Mouse (Mus musculus): ENCODE data around the gene Emg1. TPM values are rescaled to one million over a fixed set of nuclear protein-coding genes. Genes with fewer than 3 reads are reported as not detected.
A peak's percentile ranks its signal among the peaks of the same experiment; 100 is the strongest.

The Emg1 gene
- polyA plus RNA-seq, 1 experiment from 2014 or later = 93.9 TPM

DNA sequence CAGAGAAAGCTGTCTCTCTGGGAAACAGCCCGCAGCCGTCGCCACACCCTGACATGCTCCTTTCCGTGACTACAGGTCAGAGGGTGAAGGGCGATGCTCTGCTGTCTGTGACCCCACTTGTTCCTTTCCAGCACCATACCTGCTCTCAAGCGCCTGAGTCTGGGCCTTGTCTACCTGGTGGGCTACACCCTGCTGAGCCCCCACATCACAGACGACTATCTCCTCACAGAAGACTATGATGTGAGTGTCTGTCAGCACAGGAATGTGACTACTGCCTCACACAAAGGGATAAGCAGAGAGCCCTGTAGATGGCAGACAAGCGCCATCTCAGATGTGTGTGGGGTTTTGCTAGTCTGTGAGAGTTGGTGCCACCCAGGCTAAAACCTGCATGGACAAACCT, 10.6 kb downstream of the Emg1 start:
- ATAC-seq (ENCODE audit: low FRiP score, low TSS enrichment) (no peak), DNase-seq (ENCODE audit: low spot score) (no peak)
- Histone ChIP-seq H3K4me3 (ENCODE audit: low read depth, low read length) (no peak overlapping the region), H3K36me3 (ENCODE audit: control insufficient read depth, insufficient read depth, low read length) (peaks cover 17% of the 10 kb centered on the region; the same call in 1 of the 2 replicates), H3K4me1 (replicated peaks; ENCODE audit: control insufficient read depth, insufficient read depth) (no peaks in the 10 kb centered on the region), H3K4me2 (replicated peaks; ENCODE audit: low read depth) (no peak overlapping the region), H3K27ac (replicated peaks) (no peak overlapping the region), H3K27me3 (ENCODE audit: control insufficient read depth, insufficient read depth, low read length) (no peaks in the 10 kb centered on the region), H3K9me3 (ENCODE audit: control insufficient read depth, low read length) (no peaks in the 10 kb centered on the region), H3K9ac (ENCODE audit: low read length) (no peak overlapping the region)
- no peak for TF ChIP-seq EP300 (optimal IDR thresholded peaks at IDR 0.05)
- peak; percentile 52 for TF ChIP-seq CTCF (IDR thresholded peaks at IDR 0.05; ENCODE audit: low read depth)
- WGBS = 66% methylated on average over 8 of the region's 8 CpGs

DNA sequence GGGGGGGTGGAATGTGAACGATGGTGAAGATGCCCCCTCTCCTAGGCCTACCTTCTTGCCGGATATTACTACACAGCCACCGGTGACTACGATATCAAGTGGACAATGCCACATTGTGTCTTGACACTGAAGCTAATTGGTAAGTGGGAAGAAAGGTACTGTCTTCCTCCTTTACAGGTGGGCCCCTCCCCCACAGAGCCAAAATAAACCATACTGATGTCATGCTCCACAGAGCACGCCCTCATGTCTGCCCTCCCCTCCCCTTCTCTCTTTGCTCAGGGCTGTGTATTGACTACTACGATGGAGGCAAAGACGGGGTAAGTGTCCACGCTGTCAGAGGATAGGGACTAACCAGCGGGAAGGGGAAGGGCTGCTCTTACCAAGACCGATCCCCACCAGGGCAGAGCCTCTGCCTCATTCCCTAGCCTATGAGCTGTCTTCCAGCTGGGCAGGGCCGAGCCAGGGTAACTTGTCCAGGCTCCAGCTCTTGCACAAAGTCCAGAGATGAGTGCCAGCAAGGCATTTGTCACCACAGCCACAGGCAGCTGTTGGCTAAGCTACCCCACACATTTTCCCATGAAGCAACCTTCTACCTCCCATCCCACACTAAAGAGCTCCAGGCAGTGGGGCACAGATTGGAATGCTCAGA, 11.9 kb downstream of the Emg1 start:
- H3K4me1 ChIP-seq (replicated peaks; ENCODE audit: control insufficient read depth, insufficient read depth) = no peaks in the 10 kb centered on the region
- 70% methylated on average over 11 of the region's 11 CpGs for WGBS
- no peak overlapping the region for H3K4me2 ChIP-seq (replicated peaks; ENCODE audit: low read depth)
- ATAC-seq (ENCODE audit: low FRiP score, low TSS enrichment) (peak; percentile 46), DNase-seq (ENCODE audit: low spot score) (peak; percentile 48)
- H3K27ac ChIP-seq (replicated peaks) = no peak overlapping the region
- peaks cover 17% of the 10 kb centered on the region; the same call in 1 of the 2 replicates for H3K36me3 ChIP-seq (ENCODE audit: control insufficient read depth, insufficient read depth, low read length)
- no peak for TF ChIP-seq CTCF (IDR thresholded peaks at IDR 0.05; ENCODE audit: low read depth)
- TF ChIP-seq EP300 (optimal IDR thresholded peaks at IDR 0.05) = no peak
- no peak overlapping the region for H3K9ac ChIP-seq (ENCODE audit: low read length)
- H3K27me3 ChIP-seq (ENCODE audit: control insufficient read depth, insufficient read depth, low read length) = no peaks in the 10 kb centered on the region
- no peak overlapping the region for H3K4me3 ChIP-seq (ENCODE audit: low read depth, low read length)
- no peaks in the 10 kb centered on the region for H3K9me3 ChIP-seq (ENCODE audit: control insufficient read depth, low read length)

DNA sequence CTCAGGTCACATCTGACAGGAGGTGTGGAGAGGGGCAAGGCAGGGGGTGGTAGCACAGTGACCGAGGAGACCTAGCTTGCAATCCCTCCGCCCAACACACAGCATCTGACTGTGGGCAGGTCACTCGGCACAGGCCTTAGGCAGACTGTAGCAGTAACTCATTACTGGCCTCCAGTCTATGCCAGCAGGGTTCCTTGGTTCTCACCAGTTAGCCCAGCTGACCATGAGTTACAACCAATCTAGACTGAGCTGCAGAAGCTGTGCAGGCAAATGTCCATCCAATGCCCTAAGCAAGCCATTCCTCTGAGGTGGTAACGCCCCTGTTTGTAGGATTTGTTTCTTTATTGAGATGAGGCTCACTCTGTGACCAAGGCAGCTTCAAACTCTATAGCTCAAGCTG, 12.6 kb downstream of the Emg1 start:
- Histone ChIP-seq H3K4me2 (replicated peaks; ENCODE audit: low read depth) (no peak overlapping the region), H3K27me3 (ENCODE audit: control insufficient read depth, insufficient read depth, low read length) (no peaks in the 10 kb centered on the region), H3K4me3 (ENCODE audit: low read depth, low read length) (no peak overlapping the region), H3K27ac (replicated peaks) (no peak overlapping the region), H3K9ac (ENCODE audit: low read length) (no peak overlapping the region), H3K4me1 (replicated peaks; ENCODE audit: control insufficient read depth, insufficient read depth) (0 out of 2 replicates have a peak, but pooled peaks cover 2% of the 10 kb centered on the region), H3K9me3 (ENCODE audit: control insufficient read depth, low read length) (no peaks in the 10 kb centered on the region), H3K36me3 (ENCODE audit: control insufficient read depth, insufficient read depth, low read length) (peaks cover 11% of the 10 kb centered on the region; the same call in 1 of the 2 replicates)
- WGBS = 90% methylated on average over 4 of the region's 4 CpGs
- no peak for ATAC-seq (ENCODE audit: low FRiP score, low TSS enrichment)
- no peak for TF ChIP-seq EP300 (optimal IDR thresholded peaks at IDR 0.05)
- TF ChIP-seq CTCF (IDR thresholded peaks at IDR 0.05; ENCODE audit: low read depth) = no peak
- no peak for DNase-seq (ENCODE audit: low spot score)

DNA sequence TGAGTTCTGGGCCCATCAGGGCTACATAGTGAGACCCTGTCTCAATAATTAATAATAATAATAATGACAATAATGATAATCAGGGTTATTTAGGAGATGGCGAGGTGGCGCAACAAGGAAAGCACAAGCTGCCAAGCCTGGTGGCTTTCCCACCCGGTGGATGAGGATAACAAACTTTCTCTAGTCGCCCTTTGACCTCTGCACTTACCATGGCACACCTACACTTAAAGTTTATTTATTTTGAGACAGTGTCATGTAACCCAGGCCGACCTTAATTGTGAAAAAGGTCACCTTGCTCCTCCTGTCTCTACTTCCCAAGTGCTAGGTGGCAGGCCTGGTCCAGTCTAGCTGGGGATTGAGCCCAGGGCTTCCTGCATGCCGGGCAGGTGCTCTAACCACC, 13.2 kb downstream of the Emg1 start:
- H3K4me2 ChIP-seq (replicated peaks; ENCODE audit: low read depth) = no peak overlapping the region
- no peak overlapping the region for H3K9ac ChIP-seq (ENCODE audit: low read length)
- DNase-seq (ENCODE audit: low spot score) (no peak), ATAC-seq (ENCODE audit: low FRiP score, low TSS enrichment) (no peak)
- TF ChIP-seq EP300 (optimal IDR thresholded peaks at IDR 0.05) = no peak
- TF ChIP-seq CTCF (IDR thresholded peaks at IDR 0.05; ENCODE audit: low read depth) = no peak
- H3K27me3 ChIP-seq (ENCODE audit: control insufficient read depth, insufficient read depth, low read length) = no peaks in the 10 kb centered on the region
- H3K36me3 ChIP-seq (ENCODE audit: control insufficient read depth, insufficient read depth, low read length) = peaks cover 9% of the 10 kb centered on the region; the same call in 1 of the 2 replicates
- no peak overlapping the region for H3K27ac ChIP-seq (replicated peaks)
- H3K4me3 ChIP-seq (ENCODE audit: low read depth, low read length) = no peak overlapping the region
- 69% methylated on average over 6 of the region's 6 CpGs for WGBS
- H3K9me3 ChIP-seq (ENCODE audit: control insufficient read depth, low read length) = no peaks in the 10 kb centered on the region
- H3K4me1 ChIP-seq (replicated peaks; ENCODE audit: control insufficient read depth, insufficient read depth) = 0 out of 2 replicates have a peak, but pooled peaks cover 2% of the 10 kb centered on the region

DNA sequence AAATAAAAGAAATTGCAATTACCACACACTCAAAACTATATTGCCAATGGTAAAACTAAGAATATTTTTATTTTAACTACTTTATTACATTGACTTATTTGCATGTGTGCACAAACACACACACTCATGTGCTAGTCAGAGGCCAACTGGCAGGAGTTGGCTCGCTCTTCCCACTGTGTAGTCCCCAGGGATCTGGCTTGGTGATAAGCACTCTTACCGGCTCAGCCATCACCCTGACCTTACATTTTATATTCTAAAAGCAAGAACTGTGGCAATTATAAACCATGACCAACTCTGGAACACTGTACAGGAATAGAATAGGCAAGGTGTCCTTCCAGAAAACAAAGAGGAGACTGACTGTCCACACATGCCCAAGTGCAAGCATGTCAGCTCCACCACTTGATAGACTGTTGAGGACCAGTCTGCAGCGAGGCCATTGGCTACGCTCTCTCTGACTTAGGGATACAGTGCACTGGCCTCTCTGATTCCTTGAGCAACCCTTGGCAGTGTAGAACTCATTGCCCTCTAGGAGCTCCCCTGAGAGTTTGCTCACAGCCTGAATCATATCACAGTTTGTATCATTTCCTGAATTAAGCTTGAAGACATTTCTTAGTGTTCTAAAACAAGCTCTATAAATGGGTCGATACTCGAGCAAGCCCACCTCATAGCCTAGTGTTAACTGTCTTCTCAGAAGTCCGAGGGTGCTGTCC, 15.4 kb downstream of the Emg1 start:
- no peak overlapping the region for H3K4me2 ChIP-seq (replicated peaks; ENCODE audit: low read depth)
- 0 out of 2 replicates have a peak, but pooled peaks cover 4% of the 10 kb centered on the region for H3K36me3 ChIP-seq (ENCODE audit: control insufficient read depth, insufficient read depth, low read length)
- DNase-seq (ENCODE audit: low spot score) (no peak), ATAC-seq (ENCODE audit: low FRiP score, low TSS enrichment) (no peak)
- 88% methylated on average over 7 of the region's 7 CpGs for WGBS
- no peaks in the 10 kb centered on the region for H3K9me3 ChIP-seq (ENCODE audit: control insufficient read depth, low read length)
- TF ChIP-seq EP300 (optimal IDR thresholded peaks at IDR 0.05) (no peak), CTCF (IDR thresholded peaks at IDR 0.05; ENCODE audit: low read depth) (no peak)
- H3K4me1 ChIP-seq (replicated peaks; ENCODE audit: control insufficient read depth, insufficient read depth) = 0 out of 2 replicates have a peak, but pooled peaks cover 2% of the 10 kb centered on the region
- no peak overlapping the region for H3K27ac ChIP-seq (replicated peaks)
- no peak overlapping the region for H3K4me3 ChIP-seq (ENCODE audit: low read depth, low read length)
- no peak overlapping the region for H3K9ac ChIP-seq (ENCODE audit: low read length)
- H3K27me3 ChIP-seq (ENCODE audit: control insufficient read depth, insufficient read depth, low read length) = no peaks in the 10 kb centered on the region
